Mouse (Mus musculus): ENCODE data around the gene Mertk. TPM values are rescaled to one million over a fixed set of nuclear protein-coding genes. Genes with fewer than 3 reads are reported as not detected.

Gene Mertk
- polyA plus RNA-seq, 1 experiment from 2014 or later = 22.3 TPM

Other genes with a start within 250 kb of the Mertk start
- gene Spdye4c, start 107.7 kb upstream of the Mertk start, polyA plus RNA-seq (2016; fragmentation: Nextera tagmentation; extraction: Ambion mirVana) = not detected in 2 replicates
- 85.7 and 96.3 TPM in 2 replicates for gene Anapc1, start 11.6 kb upstream of the Mertk start, polyA plus RNA-seq (2016; fragmentation: Nextera tagmentation; extraction: Ambion mirVana)
- gene Tmem87b, start 119.2 kb downstream of the Mertk start, polyA plus RNA-seq (2016; fragmentation: Nextera tagmentation; extraction: Ambion mirVana) = 24.6 and 28.3 TPM in 2 replicates
- 1.0 and 1.2 TPM in 2 replicates for gene Fbln7, start 164.0 kb downstream of the Mertk start, polyA plus RNA-seq (2016; fragmentation: Nextera tagmentation; extraction: Ambion mirVana)
- 8.8 and 9.4 TPM in 2 replicates for gene Zc3h8, start 245.1 kb downstream of the Mertk start, polyA plus RNA-seq (2016; fragmentation: Nextera tagmentation; extraction: Ambion mirVana)

Data from limb, embryonic 10.5 days (tissue).